Mouse (Mus musculus) liver, adult 2 months (tissue): ENCODE measurements around the gene Uba7. TPM values are rescaled to one million over a fixed set of nuclear protein-coding genes. Genes with fewer than 3 reads are reported as not detected.

Experiments
- DNase-seq: peaks from one replicate; pipeline ENCODE4 v3.0.0-alpha.2; 2011; ENCODE audit warnings: low read depth, low spot score; ENCODE audit errors: extremely low read depth
- H3K27ac ChIP-seq: fragments of 200-500 bp; replicated peaks from 2 replicates; pipeline ENCODE4 v1.5.1; 2012; ENCODE audit warnings: low read depth, mild to moderate bottlenecking, control low read depth, inconsistent platforms, low read length; ENCODE audit not compliant: insufficient read depth
- H3K27me3 ChIP-seq: fragments of 200-500 bp; 2 replicates; pipeline ENCODE4 v1.6.1; 2012; ENCODE audit warnings: mild to moderate bottlenecking, moderate library complexity, low read length, inconsistent platforms; ENCODE audit not compliant: control insufficient read depth, insufficient read depth
- H3K36me3 ChIP-seq: fragments of 200-500 bp; 2 replicates; pipeline ENCODE4 v1.6.1; 2012; ENCODE audit warnings: low read length, inconsistent platforms; ENCODE audit not compliant: control insufficient read depth, insufficient read depth
- H3K4me1 ChIP-seq: fragments of 200-500 bp; 2 replicates; pipeline ENCODE4 v1.6.1; 2011; ENCODE audit warnings: low read length; ENCODE audit not compliant: control insufficient read depth, insufficient read depth
- H3K4me3 ChIP-seq: fragments of 200-500 bp; 2 replicates; pipeline ENCODE4 v1.5.1; 2011; ENCODE audit warnings: low read depth, mild to moderate bottlenecking, control low read depth, low read length, moderate library complexity; ENCODE audit not compliant: insufficient read depth
- H3K79me2 ChIP-seq: fragments of 200-500 bp; 2 replicates; pipeline ENCODE4 v1.6.1; 2012; ENCODE audit warnings: inconsistent platforms, mild to moderate bottlenecking, low read length, moderate library complexity; ENCODE audit not compliant: control insufficient read depth, insufficient read depth
- H3K9ac ChIP-seq: fragments of 200-500 bp; 2 replicates; pipeline ENCODE4 v1.6.1; 2012; ENCODE audit warnings: low read depth, mild to moderate bottlenecking, control low read depth, inconsistent platforms, low read length
- CTCF ChIP-seq: fragments of 200-500 bp; IDR thresholded peaks from 2 replicates; pipeline ENCODE4 v1.5.1; 2011; ENCODE audit warnings: low read depth, low read length, control low read depth
- POLR2A ChIP-seq: fragments of 200-500 bp; IDR thresholded peaks from 2 replicates; pipeline ENCODE4 v1.6.1; 2011; ENCODE audit warnings: low read length, control low read depth; ENCODE audit not compliant: insufficient read depth; ENCODE audit errors: extremely low read depth
- WGBS: fragments of 180-500 bp; shearing (Covaris S2); methylation state at CpG from one replicate; pipeline ENCODE4 v1.1.7; 2018; 5-methylcytosine and 5-hydroxymethylcytosine counted together
- polyA plus RNA-seq: library from polyadenylated mRNA; depleted of rRNA; stranded (reverse); fragments of >200 nt; gene quantifications from 2 replicates; pipeline ENCODE4 v1.2.3, GENCODE M21; 2012
- total RNA-seq: library from RNA; depleted of rRNA; stranded (reverse); fragments of >200 nt; gene quantifications from 2 replicates; pipeline ENCODE4 v1.2.3, GENCODE M21; 2014

Uba7 gene
- total and polyA plus RNA-seq, 2 experiments = 22.0 to 30.6 TPM

DNA sequence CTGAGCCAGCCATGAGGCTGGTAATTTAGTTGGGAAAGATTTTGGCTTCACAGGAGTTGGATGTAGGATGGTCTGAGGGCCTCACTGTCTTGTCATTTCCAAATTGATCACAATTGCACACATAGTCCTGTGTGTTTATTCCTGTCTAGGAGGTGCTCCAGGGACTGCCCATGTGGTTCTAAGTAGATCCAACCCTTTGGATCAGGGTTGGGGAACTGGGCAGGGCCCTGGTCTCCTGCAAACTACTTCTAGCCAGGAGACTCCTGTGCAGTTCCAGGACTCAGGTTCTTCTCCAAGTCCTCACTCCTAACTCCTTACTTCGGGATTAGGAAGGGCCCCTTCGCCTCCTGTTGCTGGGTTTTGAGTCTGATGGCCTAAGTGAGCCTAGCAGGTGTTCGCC is 39.9 kb upstream of the Uba7 start, which contains the start of gene Camkv:
Camkv (plus strand) TSS at position 301 of the 400 bp plus-strand sequence.
- Histone ChIP-seq H3K36me3 (no peaks in the 10 kb centered on the region), H3K4me3 (no peak within 1 kb of the TSS), H3K9ac (0 out of 2 replicates have a peak within 1 kb of the TSS, but pooled peaks have one; percentile 21), H3K79me2 (no peaks in the 10 kb centered on the region), H3K27ac (no peak within 1 kb of the TSS), H3K27me3 (peaks cover 16% of the 10 kb centered on the region), H3K4me1 (0 out of 2 replicates have a peak, but pooled peaks cover 3% of the 10 kb centered on the region)
- TF ChIP-seq POLR2A = no peak
- no peak for TF ChIP-seq CTCF
- WGBS = 59% methylated on average over 3 of the region's 3 CpGs
- no peak for DNase-seq

GRCm38 (mm10) chr9:107935790-107936214 is 39.5 kb upstream of the Uba7 start:
- no peak for DNase-seq
- TF ChIP-seq POLR2A = no peak
- no peak for TF ChIP-seq CTCF

GRCm38 (mm10) chr9:107936215-107936822 is 39.0 kb upstream of the Uba7 start:
- 13% methylated on average over 29 of the region's 29 CpGs for WGBS
- no peak for TF ChIP-seq POLR2A
- no peak for TF ChIP-seq CTCF
- no peaks in the 10 kb centered on the region for H3K36me3 ChIP-seq

More at GRCm38 (mm10) chr9:107935790-107936214, 39.5 kb upstream of the Uba7 start:
- Histone ChIP-seq H3K4me3 (no peak overlapping the region), H3K9ac (0 out of 2 replicates have a peak overlapping the region, but pooled peaks have one; percentile 21), H3K4me1 (0 out of 2 replicates have a peak, but pooled peaks cover 3% of the 10 kb centered on the region), H3K27me3 (peaks cover 16% of the 10 kb centered on the region), H3K27ac (no peak overlapping the region), H3K79me2 (no peaks in the 10 kb centered on the region), H3K36me3 (no peaks in the 10 kb centered on the region)
- WGBS = 6% methylated on average over 41 of the region's 41 CpGs

DNA sequence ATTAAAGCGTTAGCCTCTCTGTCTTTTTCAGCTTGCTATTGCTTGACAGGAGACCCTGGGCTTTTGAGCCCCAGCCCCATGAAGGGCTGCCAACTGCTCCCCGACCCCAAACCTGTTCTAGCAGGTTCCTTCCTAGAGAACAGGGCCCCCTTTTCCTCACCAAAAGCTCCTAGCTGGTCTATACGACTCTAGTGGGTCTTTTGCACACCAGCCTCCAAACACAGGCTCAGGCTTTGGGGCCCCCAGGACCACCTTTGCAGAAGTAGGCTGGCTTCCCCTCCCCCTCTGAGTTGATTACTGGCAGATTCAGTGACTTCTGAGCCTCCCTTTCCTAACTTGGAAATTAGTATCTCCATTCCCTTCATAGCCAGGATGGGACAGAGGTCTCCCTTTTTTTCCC is 38.5 kb upstream of the Uba7 start:
- Histone ChIP-seq H3K4me3 (no peak overlapping the region), H3K36me3 (no peaks in the 10 kb centered on the region), H3K4me1 (0 out of 2 replicates have a peak, but pooled peaks cover 3% of the 10 kb centered on the region), H3K9ac (no peak overlapping the region), H3K27ac (no peak overlapping the region), H3K27me3 (peaks cover 16% of the 10 kb centered on the region), H3K79me2 (no peaks in the 10 kb centered on the region)
- 51% methylated on average over 3 of the region's 3 CpGs for WGBS
- TF ChIP-seq POLR2A = no peak
- no peak for TF ChIP-seq CTCF
- DNase-seq = no peak

More at GRCm38 (mm10) chr9:107936215-107936822, 39.0 kb upstream of the Uba7 start:
- Histone ChIP-seq H3K4me1 (0 out of 2 replicates have a peak, but pooled peaks cover 3% of the 10 kb centered on the region), H3K27me3 (peaks cover 16% of the 10 kb centered on the region), H3K4me3 (no peak overlapping the region), H3K79me2 (no peaks in the 10 kb centered on the region), H3K9ac (no peak overlapping the region), H3K27ac (no peak overlapping the region)
- no peak for DNase-seq

GRCm38 (mm10) chr9:107947241-107948194 is 27.8 kb upstream of the Uba7 start:
- Histone ChIP-seq H3K4me1 (no peaks in the 10 kb centered on the region), H3K9ac (no peak overlapping the region), H3K27ac (no peak overlapping the region), H3K79me2 (no peaks in the 10 kb centered on the region), H3K27me3 (no peaks in the 10 kb centered on the region), H3K36me3 (no peaks in the 10 kb centered on the region), H3K4me3 (no peak overlapping the region)
- DNase-seq = no peak
- TF ChIP-seq POLR2A = no peak
- no peak for TF ChIP-seq CTCF
- WGBS = 88% methylated on average over 31 of the region's 31 CpGs
